Mouse (Mus musculus) cerebellum, postnatal 36 days (tissue): ENCODE results near the gene Ttc21b.
"Not testable (repeated sequence)": the region's sequence is repeated elsewhere in the genome, so short reads cannot be mapped to it uniquely, and the experiment has no call there.

Experiments used
- DNase-seq, 2 experiments: peaks; one replicate each; pipeline ENCODE4 v3.0.0; 2021 to 2022; ENCODE audit warnings: mixed read lengths in 2 of 2

Gene Ttc21b

GRCm38 (mm10) chr2:66256220-66257131, at the start of gene Ttc21b:
Gene Ttc21b, minus strand, starts transcription at chr2:66256617.
- peak; percentile 95 to 97 for DNase-seq

GRCm38 (mm10) chr2:66272551-66272950, 16.1 kb upstream of the Ttc21b start:
- DNase-seq = no peak

GRCm38 (mm10) chr2:66244013-66244412, 12.4 kb downstream of the Ttc21b start:
- DNase-seq = no peak

GRCm38 (mm10) chr2:66240334-66240733, 16.1 kb downstream of the Ttc21b start:
- peak; percentile 11 to 38 for DNase-seq

GRCm38 (mm10) chr2:66238886-66239285, 17.5 kb downstream of the Ttc21b start:
- DNase-seq = no peak

- DNase-seq = no peak
These were observed 35.5 kb downstream of the Ttc21b start for GRCm38 (mm10) chr2:66220954-66221353.

- no peak for DNase-seq
These were observed 46.5 kb downstream of the Ttc21b start for GRCm38 (mm10) chr2:66209875-66210274.

GRCm38 (mm10) chr2:66209353-66209752, 47.1 kb downstream of the Ttc21b start:
- no peak for DNase-seq

- no peak for DNase-seq
These were observed 49.6 kb downstream of the Ttc21b start for GRCm38 (mm10) chr2:66206796-66207195.

- no peak for DNase-seq
These were observed 52.2 kb downstream of the Ttc21b start for GRCm38 (mm10) chr2:66204218-66204617.

GRCm38 (mm10) chr2:66200195-66200594, 56.2 kb downstream of the Ttc21b start:
- DNase-seq = no peak

GRCm38 (mm10) chr2:66191691-66192100, 64.7 kb downstream of the Ttc21b start:
- no peak for DNase-seq

GRCm38 (mm10) chr2:66190157-66190556, 66.3 kb downstream of the Ttc21b start:
- no peak for DNase-seq

- DNase-seq = not testable (repeated sequence)
These were observed 67.2 kb downstream of the Ttc21b start for GRCm38 (mm10) chr2:66189197-66189596.

- no peak for DNase-seq
These were observed 68.9 kb downstream of the Ttc21b start for GRCm38 (mm10) chr2:66187520-66187919.

- peak in 1 of 2 experiments; percentile 29 for DNase-seq
These were observed 71.8 kb downstream of the Ttc21b start for GRCm38 (mm10) chr2:66184431-66185164.

GRCm38 (mm10) chr2:66180293-66180692, 76.1 kb downstream of the Ttc21b start:
- peak in 1 of 2 experiments; percentile 16 for DNase-seq

- DNase-seq = no peak
These were observed 76.6 kb downstream of the Ttc21b start for GRCm38 (mm10) chr2:66179782-66180181.

GRCm38 (mm10) chr2:66178848-66179215, 77.6 kb downstream of the Ttc21b start:
- DNase-seq = no peak

GRCm38 (mm10) chr2:66177886-66178847, 78.2 kb downstream of the Ttc21b start:
- no peak for DNase-seq

GRCm38 (mm10) chr2:66177017-66177416, 79.4 kb downstream of the Ttc21b start:
- DNase-seq = peak in 1 of 2 experiments; percentile 10

GRCm38 (mm10) chr2:66173134-66173533, 83.3 kb downstream of the Ttc21b start:
- no peak for DNase-seq

GRCm38 (mm10) chr2:66171643-66172042, 84.8 kb downstream of the Ttc21b start:
- no peak for DNase-seq
